Mouse (Mus musculus) cerebellum, adult 2 months (tissue): ENCODE data around the gene Sf1.

Source experiments
- CTCF ChIP-seq: fragments of 200-500 bp; IDR thresholded peaks from 2 replicates; pipeline ENCODE4 v1.5.1; 2011; ENCODE audit warnings: low read depth, mild to moderate bottlenecking, control low read depth, low read length, moderate library complexity, borderline replicate concordance; ENCODE audit not compliant: insufficient read depth
- POLR2A ChIP-seq: fragments of 200-500 bp; IDR thresholded peaks from 2 replicates; pipeline ENCODE4 v1.6.1; 2011; ENCODE audit warnings: low read length, control low read depth, borderline replicate concordance; ENCODE audit not compliant: insufficient read depth

DNA sequence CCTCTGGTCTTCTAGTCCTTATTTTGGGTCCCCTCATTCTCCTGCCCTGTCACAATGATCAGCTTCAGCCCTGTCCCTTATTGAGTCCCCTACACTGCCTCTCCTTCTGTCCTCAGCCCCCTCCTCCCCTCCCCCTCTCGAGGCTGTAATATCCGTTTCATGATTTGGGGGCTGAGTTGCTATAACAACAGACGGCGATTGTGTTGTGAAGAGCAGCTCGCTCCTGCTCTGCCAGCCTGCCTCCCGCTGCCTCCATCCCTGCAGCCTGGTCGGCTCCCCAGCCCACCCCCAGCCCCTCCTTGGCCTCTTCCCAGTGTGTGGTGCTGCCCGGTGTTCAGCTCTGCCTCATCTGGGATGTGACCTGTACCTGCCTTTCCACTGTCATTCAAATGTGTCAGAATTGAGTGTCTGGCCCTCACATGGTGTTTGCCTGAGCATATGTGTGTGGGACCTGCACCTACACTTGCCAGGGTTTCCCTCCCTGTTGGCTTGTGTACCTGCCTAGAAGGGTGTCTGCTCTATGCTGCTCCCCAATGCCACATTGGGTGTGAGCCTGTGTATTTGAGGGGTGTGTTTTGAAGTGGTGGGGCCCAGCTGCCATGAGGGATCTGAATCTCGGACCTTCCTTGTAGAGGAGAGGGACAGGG lies 52.8 kb downstream of the Sf1 start:
- no peak for TF ChIP-seq POLR2A
- TF ChIP-seq CTCF, result no peak
